Mouse (Mus musculus) kidney, postnatal 4 days (tissue): ENCODE data around the gene Ccdc73.
A peak's percentile ranks its signal among the peaks of the same experiment; 100 is the strongest.

Source experiments
- DNase-seq, 2 experiments: peaks; one replicate each; pipeline ENCODE4 v3.0.0; 2021; ENCODE audit warnings: mixed read lengths in 2 of 2

Ccdc73 gene

DNA sequence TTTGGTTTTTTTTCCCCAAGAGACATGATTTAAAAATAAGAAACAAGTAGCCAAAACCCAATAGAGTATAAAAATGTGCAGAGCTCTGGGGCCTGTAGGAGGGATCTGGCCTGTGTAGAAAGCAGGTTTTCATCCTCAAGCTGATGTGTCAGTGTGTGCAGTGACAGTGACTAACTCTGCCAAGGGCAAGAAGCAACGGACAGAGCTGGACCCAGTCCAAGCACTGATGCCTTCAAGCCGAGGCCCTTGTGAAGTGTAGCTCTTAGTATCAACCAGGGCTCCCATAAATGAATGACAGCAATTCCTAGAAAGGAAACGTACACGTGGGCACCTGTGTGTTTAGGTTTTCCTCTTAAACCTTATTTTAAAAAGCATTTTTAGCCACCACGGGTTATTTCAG, 161.2 kb downstream of the Ccdc73 start:
- DNase-seq = peak; percentile 45 to 59

DNA sequence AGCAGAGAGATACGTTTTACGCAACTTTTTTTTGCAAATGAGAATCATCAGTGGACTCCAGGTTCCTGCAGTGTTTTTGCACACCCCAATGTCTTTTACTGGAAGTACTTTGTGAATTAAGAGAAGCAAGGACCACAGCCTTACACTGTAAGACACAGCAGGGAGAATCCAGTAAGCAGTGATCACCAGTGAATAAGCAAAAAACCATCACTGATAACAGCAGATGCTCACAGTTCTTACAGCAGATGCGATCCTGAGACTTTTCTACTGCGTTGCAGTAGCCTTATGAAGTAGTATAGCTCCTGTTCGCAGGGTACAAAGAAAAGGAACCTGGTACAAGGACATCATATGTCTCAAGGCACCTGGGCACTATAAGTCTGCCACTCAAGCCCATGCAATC, 162.9 kb downstream of the Ccdc73 start:
- no peak for DNase-seq

DNA sequence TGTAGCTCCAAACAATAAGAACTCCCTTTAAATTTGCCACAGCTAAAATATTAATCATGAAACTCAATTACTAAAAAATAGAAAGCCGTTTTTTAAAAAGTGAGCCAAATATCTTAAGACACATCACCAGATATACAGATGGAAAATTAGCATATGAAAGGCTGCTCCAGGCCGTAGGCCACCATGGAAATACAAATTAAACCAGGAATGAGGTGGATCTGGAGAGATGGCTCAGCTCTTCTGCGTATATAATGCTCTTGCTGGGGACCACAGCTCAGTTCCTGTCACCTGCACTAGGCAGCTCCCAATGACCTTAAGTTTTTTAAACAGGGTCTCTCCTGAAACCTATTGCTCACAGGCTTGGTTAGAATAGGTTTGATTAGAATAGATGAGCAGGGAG, 166.5 kb downstream of the Ccdc73 start:
- DNase-seq = no peak

DNA sequence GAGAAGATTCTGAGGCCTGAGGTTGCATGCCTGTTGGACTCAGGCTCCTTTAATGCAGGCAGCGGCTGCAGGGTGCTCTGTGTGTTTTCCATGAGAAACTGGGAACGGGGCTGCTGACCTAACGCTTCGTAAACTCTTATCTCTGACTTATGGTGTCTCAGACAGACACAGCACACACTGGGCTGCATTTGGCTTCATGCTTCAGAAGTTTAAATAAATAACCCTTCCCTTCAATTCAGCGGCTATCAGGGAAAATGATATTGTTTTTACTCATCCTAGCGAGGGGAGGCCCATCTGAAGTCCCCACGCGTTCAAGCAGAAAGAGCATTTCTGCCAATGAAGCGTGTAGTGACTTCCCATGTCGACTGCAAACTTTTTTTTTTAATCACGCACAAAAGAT, 168.4 kb downstream of the Ccdc73 start:
- DNase-seq = peak in 1 of 2 experiments; percentile 43

DNA sequence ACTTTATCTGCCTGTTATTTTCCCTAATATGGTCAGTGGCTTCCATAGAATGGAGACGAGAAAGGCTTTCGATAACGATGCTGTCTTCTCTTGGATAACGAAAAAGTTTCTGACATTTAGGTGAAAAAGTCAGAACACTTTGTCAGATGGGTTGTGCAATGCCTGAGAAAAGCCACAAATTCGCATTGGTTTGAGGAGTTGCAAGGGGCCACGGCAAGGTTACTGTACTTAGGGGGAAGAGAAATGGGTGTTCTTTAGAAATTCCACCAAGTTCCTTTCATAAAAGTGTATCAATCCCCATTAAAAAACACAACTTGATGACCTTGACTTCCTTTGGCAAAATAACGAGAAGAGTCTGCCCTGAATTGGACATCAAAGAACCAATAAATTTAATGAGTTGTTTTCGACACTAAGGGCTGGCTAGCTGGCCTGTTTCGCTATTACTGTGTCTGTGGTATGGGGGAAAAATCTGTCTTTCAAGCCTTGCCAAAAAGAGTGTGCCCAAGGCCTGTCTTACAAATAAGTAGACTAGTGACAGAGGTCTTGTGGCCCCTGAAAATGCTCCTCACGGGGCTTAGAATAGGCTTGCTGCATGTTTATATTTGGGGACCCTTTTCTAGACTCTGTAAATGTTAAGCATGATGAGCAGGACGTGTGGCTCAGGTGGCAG, 168.9 kb downstream of the Ccdc73 start:
- no peak for DNase-seq

DNA sequence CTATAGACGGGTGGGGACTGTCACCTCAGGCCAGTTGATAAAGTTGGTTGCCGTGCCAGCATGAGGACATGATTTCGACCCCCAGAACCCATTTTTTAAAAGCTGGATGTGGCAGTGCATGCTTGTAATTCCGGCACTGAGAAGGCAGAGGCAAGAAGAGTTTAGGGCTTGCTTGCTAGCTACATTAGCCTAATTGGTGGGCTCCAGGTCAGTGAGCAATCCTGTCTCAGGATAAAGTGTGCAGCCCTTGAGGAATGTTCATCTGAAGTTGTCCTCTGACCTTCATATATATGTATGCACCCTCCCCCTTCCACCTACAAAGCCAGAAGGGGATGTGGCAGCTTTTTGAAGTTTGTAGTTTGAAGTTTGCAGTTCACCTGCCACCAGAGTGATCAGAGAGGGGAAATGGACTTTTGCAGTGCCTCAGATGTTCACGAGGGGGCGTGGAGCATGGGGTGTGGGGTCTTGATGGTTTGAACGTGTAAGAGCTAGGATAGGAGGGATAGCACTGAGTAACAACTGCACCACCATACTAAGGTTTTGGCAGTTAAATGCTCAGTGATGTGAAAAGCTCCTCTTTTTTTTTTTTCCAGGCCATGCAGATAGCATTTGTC, 170.5 kb downstream of the Ccdc73 start:
- no peak for DNase-seq

DNA sequence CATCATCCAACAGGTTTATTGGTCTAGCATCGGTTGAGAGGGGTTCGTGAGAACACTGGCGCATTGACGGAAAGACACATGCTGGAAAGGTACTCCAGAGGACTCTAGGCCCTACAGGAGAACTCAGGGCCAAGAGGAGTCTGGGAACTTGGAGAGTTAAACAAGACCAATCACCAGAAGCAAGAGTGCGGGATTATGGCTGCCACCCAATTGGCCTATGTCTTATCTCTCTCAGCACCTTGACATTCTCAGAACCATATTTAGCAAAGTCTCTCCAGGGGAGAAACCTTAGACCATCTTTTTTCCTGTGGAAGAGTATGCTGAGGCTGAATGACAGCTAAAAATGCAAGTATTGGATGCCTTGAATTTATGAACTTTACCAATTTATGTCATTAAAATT, 171.3 kb downstream of the Ccdc73 start:
- no peak for DNase-seq

DNA sequence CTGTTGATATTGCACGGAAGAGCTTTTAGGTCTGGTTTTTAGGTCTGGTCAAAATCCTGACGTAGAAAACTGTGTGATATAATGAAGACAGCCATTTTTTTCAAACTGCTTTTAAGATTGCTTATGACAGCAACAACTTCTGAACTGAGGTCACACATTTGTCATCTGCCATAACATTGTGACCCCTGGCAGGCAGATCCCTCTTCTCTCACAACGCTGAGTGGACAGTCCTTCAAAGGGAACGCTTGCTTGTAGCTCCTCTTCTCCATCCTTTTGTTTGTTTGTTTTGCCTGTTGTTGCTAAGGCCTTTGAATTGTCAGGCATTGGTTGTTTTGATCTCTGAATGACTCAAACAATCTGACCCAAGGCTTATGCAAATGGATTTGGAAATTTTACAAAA, 173.3 kb downstream of the Ccdc73 start:
- no peak for DNase-seq

DNA sequence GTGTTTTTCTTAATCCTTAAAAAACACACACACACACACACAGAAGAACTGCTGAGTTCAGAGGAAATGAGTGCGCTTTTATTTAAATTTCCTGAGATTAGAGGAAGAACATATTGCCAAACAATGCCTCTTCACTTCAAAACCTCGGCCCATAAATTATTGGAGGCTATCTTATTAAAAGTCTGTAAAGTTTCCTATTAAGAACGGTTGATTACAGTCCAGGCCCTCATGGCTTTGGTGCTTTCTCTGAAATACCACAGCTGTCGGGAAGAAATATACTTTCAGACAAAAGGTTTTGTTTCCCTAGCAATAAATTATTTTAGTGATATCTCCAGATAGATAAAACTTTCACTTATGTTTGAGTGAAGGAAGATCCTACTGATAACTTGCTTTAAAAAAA, 175.5 kb downstream of the Ccdc73 start:
- no peak for DNase-seq

DNA sequence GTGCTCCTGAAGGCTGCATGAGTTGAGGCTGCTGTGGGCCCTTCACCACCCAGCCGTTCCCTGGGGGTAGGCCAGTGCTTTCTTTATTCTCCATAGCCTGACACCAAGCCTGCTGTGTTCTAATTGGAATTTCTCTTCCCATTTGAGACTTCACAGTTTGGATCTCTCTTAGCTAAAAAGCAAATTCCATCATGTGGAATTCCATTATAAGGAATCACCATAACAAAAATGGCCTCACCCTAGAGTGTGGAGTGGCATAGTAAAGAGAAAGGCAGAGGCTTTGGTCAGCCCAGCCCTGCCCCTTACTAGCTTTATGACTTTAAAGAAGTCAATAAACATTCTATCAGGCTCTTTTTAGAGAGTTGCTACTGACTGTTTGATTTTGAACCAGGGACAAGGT, 180.7 kb downstream of the Ccdc73 start:
- DNase-seq = no peak

DNA sequence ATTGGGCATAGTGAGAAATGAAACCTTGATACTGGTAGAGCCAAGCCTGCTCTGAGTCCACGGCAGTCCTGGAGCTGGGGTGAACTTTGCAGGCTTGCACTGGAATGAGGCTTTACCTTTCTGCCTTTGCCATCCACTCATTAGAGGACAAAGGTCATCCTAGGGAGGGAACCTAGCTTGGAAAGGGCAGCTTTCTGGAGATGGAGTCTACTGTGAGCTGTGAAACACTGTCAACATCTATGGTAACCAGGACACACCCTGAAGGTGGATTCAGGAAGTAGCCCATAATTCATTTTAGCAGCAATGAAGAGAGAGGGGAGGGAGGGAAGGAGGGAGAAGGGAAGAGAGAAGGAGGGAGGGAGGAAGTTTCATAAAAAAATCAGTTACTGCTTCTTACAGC, 187.9 kb downstream of the Ccdc73 start:
- DNase-seq = no peak

DNA sequence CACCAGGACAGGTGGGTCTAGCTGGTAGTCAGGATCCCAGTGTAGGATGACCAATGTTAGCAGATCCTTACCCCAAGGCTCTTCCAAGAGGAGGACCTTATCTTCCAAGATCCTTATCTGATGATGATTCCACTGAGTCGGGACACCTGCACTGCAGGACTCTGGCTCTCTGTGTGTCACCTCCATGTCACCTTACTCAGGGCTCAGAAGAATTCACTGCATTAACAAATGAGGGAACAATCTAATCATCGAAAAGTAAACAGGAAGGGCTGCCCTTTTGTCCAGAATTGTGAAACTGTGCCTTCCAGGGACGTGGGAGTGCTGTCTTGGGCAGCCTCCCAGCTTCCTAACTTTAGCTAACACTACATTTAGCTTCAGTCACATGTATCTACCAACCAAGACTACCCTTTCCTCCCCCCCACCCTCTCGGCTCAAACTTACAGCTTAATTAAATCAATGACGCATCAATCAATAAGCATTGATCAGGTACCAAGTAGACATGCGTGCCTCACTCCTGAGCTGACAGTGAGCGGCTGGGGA, 191.0 kb downstream of the Ccdc73 start:
- DNase-seq = no peak

DNA sequence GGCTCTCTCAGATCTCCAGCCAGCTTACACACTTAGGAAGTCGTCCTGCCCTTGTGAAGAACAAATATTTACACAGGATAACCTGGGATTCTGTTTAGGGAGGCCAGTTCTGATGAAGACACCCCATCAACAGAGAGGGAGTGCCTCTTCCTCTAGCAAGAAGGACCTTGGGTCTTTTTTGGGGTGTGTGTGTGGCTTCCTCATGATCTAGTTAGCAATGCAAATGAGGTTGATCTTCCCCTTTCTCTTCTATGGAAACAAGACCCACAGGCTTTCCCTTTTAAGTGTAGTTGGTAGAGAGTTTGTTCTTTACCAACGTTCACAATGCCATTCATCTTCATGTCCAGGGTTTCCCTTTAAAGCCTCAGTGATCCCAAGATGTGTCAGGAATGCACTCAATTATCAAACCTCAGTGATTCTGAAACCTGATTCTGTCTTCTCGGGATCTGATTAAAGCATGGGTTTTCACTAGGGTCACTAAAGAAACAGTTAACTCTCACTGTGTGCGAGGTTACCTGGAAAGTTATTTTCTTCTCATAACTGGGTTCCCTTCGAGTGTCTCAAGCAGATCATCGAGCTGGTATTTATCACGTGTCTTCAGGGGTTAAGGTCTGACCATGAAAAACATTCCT, 195.3 kb downstream of the Ccdc73 start:
- DNase-seq = no peak
